Mouse (Mus musculus) brain, embryonic 14.5 days (tissue): ENCODE measurements around the gene Fgfrl1.

ENCODE experiments used
- CTCF ChIP-seq: fragments of 200-500 bp; IDR thresholded peaks from 2 replicates; pipeline ENCODE4 v1.5.1; 2012; ENCODE audit warnings: inconsistent platforms, mild to moderate bottlenecking, moderate library complexity, borderline replicate concordance; ENCODE audit not compliant: insufficient read depth, insufficient read length; ENCODE audit errors: extremely low read depth
- POLR2A ChIP-seq: fragments of 200-500 bp; IDR thresholded peaks from 2 replicates; pipeline ENCODE4 v1.6.1; 2012; ENCODE audit warnings: mild to moderate bottlenecking, inconsistent platforms, borderline replicate concordance; ENCODE audit not compliant: poor library complexity, insufficient read depth, insufficient read length, severe bottlenecking; ENCODE audit errors: extremely low read depth

DNA sequence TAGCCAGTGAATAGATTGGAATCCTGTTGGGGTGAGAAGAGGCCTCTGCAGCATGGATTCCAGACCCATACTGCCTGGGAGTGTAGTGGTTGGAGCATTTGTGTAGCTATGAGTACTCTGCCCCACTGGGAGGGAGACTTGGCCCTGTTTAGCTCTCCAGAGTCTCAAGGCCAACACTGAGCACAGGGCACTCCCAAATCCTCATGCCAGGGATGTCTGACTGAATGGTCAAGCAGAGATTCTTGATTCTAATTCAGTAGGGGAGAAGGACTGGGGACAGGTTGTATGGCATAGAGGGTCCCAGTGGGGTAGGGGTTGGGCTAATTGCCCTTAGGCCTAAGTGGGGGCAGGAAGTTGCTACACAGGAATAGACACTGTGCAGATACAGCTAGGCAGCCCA is 21.5 kb downstream of the Fgfrl1 start:
- TF ChIP-seq POLR2A = no peak
- TF ChIP-seq CTCF = no peak
